Mouse (Mus musculus): ENCODE results near the gene Kcnj1. TPM values are rescaled to one million over a fixed set of nuclear protein-coding genes. Genes with fewer than 3 reads are reported as not detected.

The Kcnj1 gene
- polyA plus RNA-seq, 1 experiment = not detected

DNA sequence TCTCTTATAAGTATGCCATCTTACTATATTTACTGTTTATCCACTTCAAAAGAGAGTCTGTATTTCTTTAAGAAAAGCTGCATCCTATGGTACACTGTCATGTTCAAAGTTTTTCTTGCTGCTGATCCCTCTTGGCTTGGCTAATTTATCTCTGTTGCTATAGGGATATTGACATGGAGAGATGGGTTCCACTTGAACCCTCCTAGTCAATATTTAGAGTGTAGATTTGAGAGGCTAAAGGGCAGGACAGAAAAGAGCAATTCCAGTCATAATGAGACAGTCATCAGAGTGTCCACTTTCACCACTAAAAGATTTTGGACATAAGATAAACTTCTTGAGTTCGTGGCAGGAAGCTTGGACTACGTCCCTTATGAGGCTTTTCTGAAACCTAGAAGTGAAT lies 27.9 kb downstream of the Kcnj1 start:
- TF ChIP-seq CTCF (IDR thresholded peaks at IDR 0.05; ENCODE audit: borderline replicate concordance, extremely low read depth, insufficient read depth, insufficient read length) = no peak
- TF ChIP-seq POLR2A (IDR thresholded peaks at IDR 0.05; ENCODE audit: borderline replicate concordance, extremely low read depth, insufficient read depth, insufficient read length, poor library complexity, severe bottlenecking) = no peak
- no peak for DNase-seq (ENCODE audit: low read depth)

DNA sequence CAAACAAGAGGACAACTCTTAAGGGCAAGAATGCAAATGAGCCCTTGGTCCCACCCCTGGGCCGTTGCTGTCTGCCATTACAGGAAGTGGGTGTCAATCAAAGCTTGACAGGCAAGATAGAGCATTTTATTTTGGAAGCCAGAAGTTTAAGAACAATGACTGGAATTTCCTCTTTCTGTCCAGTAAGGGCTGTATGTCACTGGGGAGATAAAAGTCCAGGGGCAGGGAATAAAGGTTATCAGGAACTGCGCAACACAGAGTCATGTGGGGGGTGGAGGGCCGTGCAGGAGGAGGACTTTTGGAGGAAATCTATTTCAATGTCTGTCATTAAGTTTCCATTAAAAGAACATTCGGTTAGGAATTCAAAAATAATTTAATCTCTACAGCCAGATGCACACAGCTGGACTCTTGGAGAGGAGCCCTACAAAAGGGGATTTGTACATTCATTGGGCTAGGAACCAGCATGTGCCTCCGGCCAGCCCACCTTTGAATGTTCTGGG lies 28.4 kb downstream of the Kcnj1 start:
- TF ChIP-seq POLR2A (IDR thresholded peaks at IDR 0.05; ENCODE audit: borderline replicate concordance, extremely low read depth, insufficient read depth, insufficient read length, poor library complexity, severe bottlenecking) = no peak
- TF ChIP-seq CTCF (IDR thresholded peaks at IDR 0.05; ENCODE audit: borderline replicate concordance, extremely low read depth, insufficient read depth, insufficient read length) = no peak
- DNase-seq (ENCODE audit: low read depth) = no peak

DNA sequence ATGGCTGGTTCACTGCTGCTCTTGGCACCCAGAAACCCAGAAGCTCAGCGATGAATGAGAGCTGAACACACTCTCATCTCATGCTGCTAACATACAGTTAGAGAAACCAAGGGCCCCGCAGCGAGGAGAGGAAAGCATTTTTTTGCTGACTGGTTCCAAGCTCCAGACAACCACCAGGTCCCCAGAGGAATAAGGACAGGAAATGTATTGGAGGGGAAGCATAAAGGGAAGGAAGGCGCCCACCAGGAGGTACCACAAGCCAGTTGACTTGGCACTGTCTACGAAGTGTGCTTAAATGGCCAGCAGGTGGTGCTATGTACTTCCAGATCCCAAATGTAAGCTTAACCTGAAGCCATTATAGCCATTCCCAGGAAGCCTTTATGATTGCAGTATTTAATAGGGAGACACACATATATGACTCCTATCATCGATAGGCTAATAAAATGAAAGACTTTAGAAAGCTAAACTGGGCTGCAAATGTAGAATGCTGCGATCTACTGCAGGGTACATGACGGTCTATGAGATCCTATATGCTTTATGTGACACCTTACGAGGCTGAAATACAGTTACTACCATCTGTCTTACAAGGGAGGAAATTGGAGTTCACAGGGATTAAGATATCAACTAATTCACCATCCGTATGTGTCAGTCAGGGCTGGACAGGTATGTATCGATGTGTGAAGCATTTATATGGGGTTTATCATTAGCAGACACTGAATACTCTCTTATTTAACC lies 33.1 kb downstream of the Kcnj1 start:
- TF ChIP-seq CTCF (IDR thresholded peaks at IDR 0.05; ENCODE audit: borderline replicate concordance, extremely low read depth, insufficient read depth, insufficient read length) (peak; percentile 85), POLR2A (IDR thresholded peaks at IDR 0.05; ENCODE audit: borderline replicate concordance, extremely low read depth, insufficient read depth, insufficient read length, poor library complexity, severe bottlenecking) (no peak)
- DNase-seq (ENCODE audit: low read depth) = peak; percentile 93

DNA sequence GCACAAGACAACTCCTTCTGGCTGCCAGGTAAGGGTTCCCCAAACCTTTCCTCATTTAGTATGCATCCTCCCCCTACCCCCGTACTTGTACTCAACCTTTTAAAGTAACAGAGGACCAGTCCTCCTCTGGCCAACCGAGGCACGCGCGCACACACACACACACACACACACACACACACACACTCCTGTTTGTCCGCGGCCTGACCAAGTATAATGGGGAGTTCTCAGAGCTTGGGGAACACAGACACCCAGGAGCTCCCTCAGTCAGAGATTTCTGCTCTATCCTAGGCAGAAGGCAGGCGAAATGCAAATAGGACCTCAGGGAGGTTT lies 36.4 kb downstream of the Kcnj1 start:
- TF ChIP-seq POLR2A (IDR thresholded peaks at IDR 0.05; ENCODE audit: borderline replicate concordance, extremely low read depth, insufficient read depth, insufficient read length, poor library complexity, severe bottlenecking) (no peak), CTCF (IDR thresholded peaks at IDR 0.05; ENCODE audit: borderline replicate concordance, extremely low read depth, insufficient read depth, insufficient read length) (no peak)
- DNase-seq (ENCODE audit: low read depth) = no peak

DNA sequence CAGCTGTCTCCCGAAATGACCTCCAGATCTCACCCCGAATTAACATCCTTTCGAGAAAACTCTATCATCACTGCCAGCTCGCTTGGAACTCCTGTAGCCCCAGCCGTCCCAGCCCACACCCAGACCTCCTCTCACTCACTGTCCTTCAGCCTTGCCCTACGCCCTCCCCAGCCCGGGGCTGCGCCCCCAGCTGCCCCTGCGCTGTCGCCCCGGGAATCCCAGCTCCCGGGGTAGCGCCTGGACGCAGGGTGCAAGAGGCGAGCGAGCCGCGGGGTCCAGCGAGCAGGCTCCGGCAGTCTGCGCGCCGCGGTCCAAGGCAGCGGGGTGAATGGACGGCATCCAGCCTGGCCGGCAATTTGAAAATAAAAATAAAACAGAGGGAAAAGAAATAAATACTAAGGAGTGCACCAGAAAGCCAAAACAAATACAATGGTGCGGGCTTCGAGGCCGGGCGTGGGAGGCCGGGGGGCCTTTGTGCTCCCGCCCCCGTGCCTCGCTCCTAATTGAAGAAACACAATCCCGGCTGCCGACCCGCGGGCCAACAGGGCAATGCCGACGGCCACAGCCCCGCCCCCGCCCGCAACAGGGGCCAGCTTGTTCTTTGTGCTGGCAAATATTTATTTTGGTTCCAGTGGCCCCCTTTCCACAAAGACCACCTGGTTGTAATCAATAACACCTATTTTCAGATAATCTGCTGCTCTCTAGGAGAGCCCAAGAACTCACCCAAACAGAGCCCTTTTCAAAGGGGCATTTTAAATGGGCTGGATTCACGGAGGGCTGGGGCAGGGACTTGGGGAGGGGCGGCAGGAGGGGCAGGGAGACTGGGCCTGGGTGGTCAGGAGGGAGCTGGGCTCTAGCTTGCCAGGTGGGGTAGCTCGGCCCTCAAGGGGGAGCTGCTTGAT lies 37.0 kb downstream of the Kcnj1 start:
- peak; percentile 51 for DNase-seq (ENCODE audit: low read depth)

DNA sequence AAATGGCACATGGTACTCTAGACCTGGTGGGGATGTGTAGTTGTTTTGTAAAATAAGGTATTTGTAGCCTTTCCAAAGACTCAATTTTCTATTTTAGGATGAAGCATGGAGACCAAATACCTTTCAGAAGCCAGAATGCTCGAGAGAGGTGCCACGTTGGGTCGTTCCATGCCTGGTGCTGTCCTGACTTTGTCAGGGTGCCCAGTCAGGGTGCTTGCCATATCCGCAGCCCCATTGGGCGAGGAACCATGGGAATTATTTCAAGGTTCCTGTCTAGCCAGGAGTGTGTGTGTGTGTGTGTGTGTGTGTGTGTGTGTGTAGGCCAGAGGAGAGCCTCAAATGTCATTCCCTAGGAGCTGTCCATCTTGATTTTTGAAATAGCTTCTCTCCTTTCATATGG lies 38.4 kb downstream of the Kcnj1 start:
- no peak for DNase-seq (ENCODE audit: low read depth)
- TF ChIP-seq CTCF (IDR thresholded peaks at IDR 0.05; ENCODE audit: borderline replicate concordance, extremely low read depth, insufficient read depth, insufficient read length) (no peak), POLR2A (IDR thresholded peaks at IDR 0.05; ENCODE audit: borderline replicate concordance, extremely low read depth, insufficient read depth, insufficient read length, poor library complexity, severe bottlenecking) (no peak)

More for the DNA sequence above, 37.0 kb downstream of the Kcnj1 start:
- no peak for TF ChIP-seq POLR2A (IDR thresholded peaks at IDR 0.05; ENCODE audit: borderline replicate concordance, extremely low read depth, insufficient read depth, insufficient read length, poor library complexity, severe bottlenecking)
- TF ChIP-seq CTCF (IDR thresholded peaks at IDR 0.05; ENCODE audit: borderline replicate concordance, extremely low read depth, insufficient read depth, insufficient read length) = no peak

DNA sequence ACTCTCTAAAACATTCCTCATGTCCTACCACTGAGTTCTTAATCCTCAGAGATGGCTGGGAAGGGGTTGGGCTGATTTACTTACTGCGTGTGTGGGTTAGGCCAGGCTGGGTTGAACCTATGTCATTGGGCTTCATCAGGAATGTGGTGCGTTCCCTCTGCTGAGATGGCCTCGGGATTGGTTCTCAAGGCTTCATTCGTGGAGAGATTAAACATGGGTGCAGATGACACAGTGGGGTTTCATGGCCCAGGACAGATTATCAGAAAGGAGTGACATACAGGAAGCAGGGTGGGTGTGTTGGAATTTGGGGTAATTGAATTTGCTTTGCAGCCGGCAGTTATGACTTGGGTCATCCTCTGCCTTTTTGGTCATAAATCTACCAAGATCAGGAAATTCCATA lies 39.2 kb downstream of the Kcnj1 start:
- DNase-seq (ENCODE audit: low read depth) = no peak
- TF ChIP-seq CTCF (IDR thresholded peaks at IDR 0.05; ENCODE audit: borderline replicate concordance, extremely low read depth, insufficient read depth, insufficient read length) (no peak), POLR2A (IDR thresholded peaks at IDR 0.05; ENCODE audit: borderline replicate concordance, extremely low read depth, insufficient read depth, insufficient read length, poor library complexity, severe bottlenecking) (no peak)

DNA sequence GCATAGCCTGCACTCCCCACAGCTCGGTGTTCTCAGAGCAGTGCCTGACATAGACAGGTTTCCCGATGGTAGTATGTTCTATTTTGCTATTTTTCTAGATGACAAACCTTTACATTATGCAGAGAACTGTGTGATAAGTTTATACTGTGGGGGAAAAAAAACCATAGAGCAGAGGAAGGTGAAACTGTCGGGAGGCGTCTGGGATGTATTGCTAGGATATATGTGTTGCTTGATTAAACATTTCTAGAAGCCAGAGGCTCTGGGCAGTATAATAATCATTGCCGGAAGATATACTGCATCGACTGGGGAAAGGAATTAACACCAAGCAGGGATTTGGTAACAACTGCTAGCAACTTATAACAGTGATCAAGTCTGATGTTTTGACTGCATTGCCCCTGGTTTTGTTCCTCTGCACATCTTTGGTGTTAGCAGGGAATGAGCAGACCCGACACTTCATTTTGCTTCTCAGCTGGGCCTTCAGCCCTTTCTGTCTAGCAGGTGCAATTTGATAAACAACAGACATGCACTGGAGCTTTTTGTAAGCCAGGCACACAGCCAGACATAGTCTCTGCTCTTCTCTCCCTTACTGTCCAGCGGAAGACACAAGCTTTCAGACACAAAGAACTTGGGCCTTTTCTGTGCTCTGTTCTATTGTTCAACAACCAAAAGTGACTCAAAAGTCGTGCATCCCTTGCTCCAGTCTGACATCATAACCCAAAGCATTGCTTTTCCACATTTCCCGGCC lies 40.7 kb downstream of the Kcnj1 start:
- DNase-seq (ENCODE audit: low read depth) = peak; percentile 24
- TF ChIP-seq POLR2A (IDR thresholded peaks at IDR 0.05; ENCODE audit: borderline replicate concordance, extremely low read depth, insufficient read depth, insufficient read length, poor library complexity, severe bottlenecking) = no peak
- no peak for TF ChIP-seq CTCF (IDR thresholded peaks at IDR 0.05; ENCODE audit: borderline replicate concordance, extremely low read depth, insufficient read depth, insufficient read length)

DNA sequence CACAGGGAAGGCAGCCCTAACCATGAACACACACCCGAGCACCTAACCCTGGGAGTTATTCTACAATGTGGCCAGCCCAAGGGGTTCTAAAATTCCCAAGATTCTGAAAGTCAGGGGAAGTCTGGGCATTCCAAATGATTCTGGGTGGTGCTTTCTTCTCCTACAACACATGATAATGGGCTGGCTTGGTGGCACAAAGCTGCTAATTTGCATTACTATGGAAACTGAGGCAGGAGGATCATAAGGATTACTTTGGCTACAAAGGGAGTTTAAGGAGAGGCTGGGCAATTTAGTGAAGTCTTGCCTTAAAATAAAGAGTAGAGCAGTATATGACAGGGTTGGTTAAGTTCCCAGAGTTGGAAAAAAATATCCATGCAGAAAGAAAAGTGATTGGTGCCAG lies 42.7 kb downstream of the Kcnj1 start:
- TF ChIP-seq POLR2A (IDR thresholded peaks at IDR 0.05; ENCODE audit: borderline replicate concordance, extremely low read depth, insufficient read depth, insufficient read length, poor library complexity, severe bottlenecking) (no peak), CTCF (IDR thresholded peaks at IDR 0.05; ENCODE audit: borderline replicate concordance, extremely low read depth, insufficient read depth, insufficient read length) (no peak)
- no peak for DNase-seq (ENCODE audit: low read depth)

DNA sequence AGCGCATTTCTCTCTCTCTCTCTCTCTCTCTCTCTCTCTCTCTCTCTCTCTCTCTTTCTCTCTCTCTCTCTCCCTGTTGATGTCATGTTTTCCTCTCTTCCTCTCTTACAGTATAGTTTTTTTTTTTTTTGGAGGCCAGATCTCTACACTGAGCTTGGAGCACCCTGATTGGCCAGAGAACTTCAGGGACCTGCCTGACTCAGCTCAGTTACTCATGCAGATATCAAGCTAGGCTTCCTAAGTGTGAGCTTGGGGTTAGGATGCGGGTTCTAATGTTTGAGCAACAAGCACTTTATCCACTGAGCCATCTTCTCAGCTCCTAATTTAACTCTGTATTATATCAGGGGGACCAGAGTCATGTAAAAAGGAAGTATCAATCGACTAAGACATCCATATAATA lies 43.7 kb downstream of the Kcnj1 start:
- TF ChIP-seq CTCF (IDR thresholded peaks at IDR 0.05; ENCODE audit: borderline replicate concordance, extremely low read depth, insufficient read depth, insufficient read length) (no peak), POLR2A (IDR thresholded peaks at IDR 0.05; ENCODE audit: borderline replicate concordance, extremely low read depth, insufficient read depth, insufficient read length, poor library complexity, severe bottlenecking) (no peak)
- DNase-seq (ENCODE audit: low read depth) = no peak
